Mouse (Mus musculus) megakaryocyte progenitor cell, adult 5-6 weeks (primary cell): ENCODE data around the gene Gpr132. TPM values are rescaled to one million over a fixed set of nuclear protein-coding genes. Genes with fewer than 3 reads are reported as not detected.

Experiments used
- ATAC-seq: replicated peaks from 2 replicates; pipeline ENCODE4 v1.8.0; 2016; ENCODE audit warnings: mild to moderate bottlenecking, moderate TSS enrichment, inconsistent platforms; ENCODE audit not compliant: poor library complexity
- total RNA-seq, 2 experiments: library from RNA; stranded (forward) in 1 of 2; stranded (reverse) in 1 of 2; fragments of 157-497, 149-512 nt in 1 of 2; fragments of 200-1000 nt in 1 of 2; gene quantifications; 2 replicates each; pipeline versions ENCODE4 v1.2.3 to v1.2.4; 2015 to 2017

Gpr132 gene
- total RNA-seq (2015) (11.4 and 14.1 TPM in 2 replicates), total RNA-seq (2017) (5.7 and 6.1 TPM in 2 replicates)

- ATAC-seq: peak; percentile 55
These were observed at the start of gene Gpr132 for GRCm38 (mm10) chr12:112868178-112869087. TSS of gene Gpr132 (minus strand) at chr12:112868228.

- peak; percentile 53 for ATAC-seq
These were observed 49.5 kb upstream of the Gpr132 start for GRCm38 (mm10) chr12:112917486-112917885.

- no peak for ATAC-seq
These were observed 48.8 kb upstream of the Gpr132 start for GRCm38 (mm10) chr12:112916698-112917400.

GRCm38 (mm10) chr12:112915587-112915986 is 47.6 kb upstream of the Gpr132 start:
- ATAC-seq: no peak

- 0 out of 2 replicates have a peak, but pooled peaks have one; percentile 4 for ATAC-seq
These were observed 46.5 kb upstream of the Gpr132 start for GRCm38 (mm10) chr12:112914527-112914926.

GRCm38 (mm10) chr12:112912951-112913745 is 45.1 kb upstream of the Gpr132 start:
- ATAC-seq: no peak

GRCm38 (mm10) chr12:112911701-112912100 is 43.7 kb upstream of the Gpr132 start:
- ATAC-seq: no peak

- ATAC-seq: no peak
These were observed 41.0 kb upstream of the Gpr132 start for GRCm38 (mm10) chr12:112908991-112909390.

- ATAC-seq: no peak
These were observed 37.0 kb upstream of the Gpr132 start for GRCm38 (mm10) chr12:112905001-112905400.

GRCm38 (mm10) chr12:112903941-112904340 is 35.9 kb upstream of the Gpr132 start:
- ATAC-seq: no peak

GRCm38 (mm10) chr12:112900641-112901040 is 32.6 kb upstream of the Gpr132 start:
- no peak for ATAC-seq

- ATAC-seq: no peak
These were observed 30.9 kb upstream of the Gpr132 start for GRCm38 (mm10) chr12:112898960-112899359.

GRCm38 (mm10) chr12:112898351-112898750 is 30.3 kb upstream of the Gpr132 start:
- no peak for ATAC-seq

- ATAC-seq: peak; percentile 71
These were observed 29.6 kb upstream of the Gpr132 start for GRCm38 (mm10) chr12:112897522-112898212.

- peak; percentile 80 for ATAC-seq
These were observed 26.9 kb upstream of the Gpr132 start for GRCm38 (mm10) chr12:112894969-112895368.

GRCm38 (mm10) chr12:112894303-112894884 is 26.4 kb upstream of the Gpr132 start:
- ATAC-seq: peak; percentile 11; the same call in 1 of the 2 replicates

GRCm38 (mm10) chr12:112885465-112885864 is 17.4 kb upstream of the Gpr132 start:
- ATAC-seq: no peak

- ATAC-seq: no peak
These were observed 13.3 kb upstream of the Gpr132 start for GRCm38 (mm10) chr12:112881301-112881815.

GRCm38 (mm10) chr12:112880661-112881060 is 12.6 kb upstream of the Gpr132 start:
- no peak for ATAC-seq

- ATAC-seq: peak; percentile 28
These were observed 11.7 kb upstream of the Gpr132 start for GRCm38 (mm10) chr12:112879731-112880130.
